Mouse (Mus musculus) subcutaneous adipose tissue, adult 2 months (tissue): ENCODE results near the gene Snrpn. TPM values are rescaled to one million over a fixed set of nuclear protein-coding genes. Genes with fewer than 3 reads are reported as not detected.

Source experiments
- polyA plus RNA-seq: library from polyadenylated mRNA; depleted of rRNA; stranded (reverse); fragments of >200 nt; gene quantifications from 2 replicates; pipeline ENCODE4 v1.2.3, GENCODE M21; 2012; ENCODE audit warnings: low replicate concordance; rRNA removed

Snrpn gene
- 20.2 and 37.7 TPM in 2 replicates for polyA plus RNA-seq

DNA sequence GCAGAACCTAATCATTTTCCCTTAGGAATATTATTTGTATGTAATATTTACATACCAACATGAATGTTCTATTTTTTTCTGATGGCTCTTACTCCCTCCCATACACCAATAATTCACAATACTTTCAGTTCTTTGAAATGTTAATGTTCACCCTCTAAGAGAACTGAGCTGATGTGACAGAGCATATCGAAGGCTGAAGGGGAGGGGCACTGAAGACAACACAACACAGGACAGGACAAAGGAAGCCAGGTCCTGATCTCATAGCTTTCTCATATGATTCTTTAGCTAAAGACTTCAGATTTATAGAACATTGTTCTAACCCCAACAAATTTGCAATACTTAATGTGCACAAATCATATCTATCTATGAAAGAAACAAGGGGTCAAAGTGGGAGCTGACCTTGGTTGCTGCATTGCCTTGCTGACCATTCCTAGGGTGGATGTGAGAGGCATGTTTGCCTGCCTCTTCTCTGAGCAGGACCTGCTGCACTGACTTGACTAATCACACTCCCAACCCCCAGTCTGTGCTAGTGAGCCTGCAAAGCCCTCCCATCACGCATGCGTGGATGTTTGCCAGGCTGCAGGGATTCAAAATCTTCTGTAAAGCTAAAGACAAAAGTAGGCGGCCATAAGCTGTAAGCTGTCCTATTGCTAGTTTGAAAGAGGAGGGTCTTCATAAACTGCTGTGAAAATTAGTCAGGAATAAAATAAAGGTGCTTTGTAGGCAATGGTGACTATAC is at the start of gene Snrpn:
Gene Snrpn, minus strand, starts transcription at position 478 of the 739 bp plus-strand sequence.

DNA sequence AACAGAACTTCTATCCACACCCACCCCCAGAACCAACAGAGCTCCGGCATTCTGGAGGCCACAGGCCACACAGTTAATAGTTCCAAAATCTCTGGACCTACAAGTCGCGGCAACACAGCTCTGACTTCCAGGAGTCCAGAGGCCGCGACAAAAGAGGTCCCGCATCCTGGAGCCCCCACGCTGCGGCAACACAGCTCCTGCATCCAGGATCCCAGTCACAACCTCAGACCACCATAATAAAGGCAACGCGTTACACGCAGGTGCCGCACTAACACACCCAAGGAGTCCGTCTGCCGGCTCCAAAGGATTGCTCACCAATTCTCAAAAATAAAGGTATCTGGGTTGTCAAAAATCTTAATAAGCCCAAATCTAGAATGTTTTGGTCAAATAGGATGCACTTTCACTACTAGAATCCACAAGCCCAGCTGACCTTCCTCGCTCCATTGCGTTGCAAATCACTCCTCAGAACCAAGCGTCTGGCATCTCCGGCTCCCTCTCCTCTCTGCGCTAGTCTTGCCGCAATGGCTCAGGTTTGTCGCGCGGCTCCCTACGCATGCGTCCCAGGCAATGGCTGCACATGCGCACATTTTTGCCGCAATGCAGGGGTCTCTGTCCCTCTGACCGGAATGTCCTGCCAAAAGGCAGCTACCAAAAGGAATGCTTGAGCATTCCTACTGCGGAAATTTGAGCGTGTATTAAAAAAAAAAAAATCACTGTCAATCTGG is 135.3 kb downstream of the Snrpn start, which contains the start of the genes Snurf and Gm38393:
Gene Snurf, minus strand, starts transcription at position 444 of the 725 bp plus-strand sequence.
Gene Gm38393, minus strand, starts transcription at position 459 of the 725 bp plus-strand sequence.

Other genes with a start within 250 kb of the Snrpn start
- gene Snurf, start 135.2 kb downstream of the Snrpn start, polyA plus RNA-seq = not detected in 2 replicates
- 0.40 and 0.55 TPM in 2 replicates for gene Gm38393, start 135.2 kb downstream of the Snrpn start, polyA plus RNA-seq